Mouse (Mus musculus): Measurements from ENCODE around the gene Degs1.
A peak's percentile ranks its signal among the peaks of the same experiment; 100 is the strongest.
"Not testable (repeated sequence)": the region's sequence is repeated elsewhere in the genome, so short reads cannot be mapped to it uniquely, and the experiment has no call there.

Degs1 gene

GRCm38 (mm10) chr1:182282091-182283075 is at the start of gene Degs1:
Gene Degs1 (minus strand): TSS chr1:182282804.
- DNase-seq (ENCODE audit: low spot score in 2 of 2), result peak; percentile 93 to 94

GRCm38 (mm10) chr1:182325919-182326318 is 43.3 kb upstream of the Degs1 start:
- no peak for DNase-seq (ENCODE audit: low spot score in 2 of 2)

GRCm38 (mm10) chr1:182324552-182324951 is 41.9 kb upstream of the Degs1 start:
- DNase-seq (ENCODE audit: low spot score in 2 of 2), result no peak

DNA sequence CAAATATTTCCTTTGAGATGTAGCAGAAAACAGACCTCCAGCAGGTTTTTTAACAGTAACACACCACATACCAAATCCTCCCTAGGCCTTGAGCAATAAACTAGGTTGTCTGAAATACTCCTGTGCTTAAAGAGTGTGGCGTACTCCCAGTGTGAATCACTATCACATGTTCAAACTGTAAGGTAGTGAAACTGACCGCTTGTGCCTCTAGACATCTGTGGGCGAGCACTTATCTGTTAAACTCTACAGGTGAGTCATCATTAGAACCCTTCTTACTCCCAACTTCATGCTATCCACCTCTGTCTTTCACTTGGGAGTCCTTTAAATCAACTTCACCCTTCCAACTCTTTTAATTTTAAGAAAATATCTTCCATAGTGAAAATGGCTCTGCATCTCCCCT is 40.5 kb upstream of the Degs1 start:
- no peak for DNase-seq (ENCODE audit: low spot score in 2 of 2)

DNA sequence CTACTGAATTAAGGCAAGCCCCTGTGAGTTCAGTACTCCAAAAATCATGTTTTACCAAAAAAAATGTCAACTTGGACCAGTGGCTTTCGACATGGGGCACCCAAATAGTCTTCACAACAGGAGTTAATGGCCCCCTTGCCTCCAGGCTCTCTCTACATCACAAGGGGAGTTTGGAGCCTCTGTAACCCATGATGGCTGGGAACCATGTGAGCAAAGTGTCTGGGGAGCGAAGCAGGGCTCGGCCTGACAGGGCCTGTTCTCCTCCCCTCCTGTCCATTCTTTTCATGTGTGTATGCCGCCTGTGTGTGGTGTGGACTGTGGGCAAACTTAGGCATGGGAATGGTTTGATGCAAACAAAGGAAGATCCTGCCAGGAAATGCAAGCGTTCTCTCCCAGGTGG is 31.6 kb upstream of the Degs1 start:
- no peak for DNase-seq (ENCODE audit: low spot score in 2 of 2)

DNA sequence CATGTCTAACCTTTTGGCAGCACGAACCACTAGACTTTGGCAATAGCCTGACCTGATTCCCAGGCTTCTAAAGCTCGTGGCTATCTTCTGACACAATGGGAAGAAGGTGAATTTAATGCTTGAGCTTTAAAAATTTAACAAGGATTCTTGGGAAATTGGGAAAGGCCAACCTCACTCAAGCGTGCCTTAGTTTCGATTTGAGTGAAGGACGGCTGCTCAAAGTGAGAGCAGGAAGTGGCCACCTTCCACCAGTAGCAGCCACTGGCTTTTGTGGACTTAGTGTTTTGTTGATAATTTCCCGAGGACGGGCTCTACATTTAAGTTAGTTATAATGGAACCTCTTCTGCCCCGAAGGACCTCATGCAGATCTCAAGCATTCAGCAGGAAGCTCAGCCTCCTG is 30.6 kb upstream of the Degs1 start:
- no peak for DNase-seq (ENCODE audit: low spot score in 2 of 2)

GRCm38 (mm10) chr1:182311376-182311775 is 28.8 kb upstream of the Degs1 start:
- DNase-seq (ENCODE audit: low spot score in 2 of 2), result no peak

- no peak for DNase-seq (ENCODE audit: low spot score in 2 of 2)
These were observed 27.7 kb upstream of the Degs1 start for GRCm38 (mm10) chr1:182310316-182310715.

DNA sequence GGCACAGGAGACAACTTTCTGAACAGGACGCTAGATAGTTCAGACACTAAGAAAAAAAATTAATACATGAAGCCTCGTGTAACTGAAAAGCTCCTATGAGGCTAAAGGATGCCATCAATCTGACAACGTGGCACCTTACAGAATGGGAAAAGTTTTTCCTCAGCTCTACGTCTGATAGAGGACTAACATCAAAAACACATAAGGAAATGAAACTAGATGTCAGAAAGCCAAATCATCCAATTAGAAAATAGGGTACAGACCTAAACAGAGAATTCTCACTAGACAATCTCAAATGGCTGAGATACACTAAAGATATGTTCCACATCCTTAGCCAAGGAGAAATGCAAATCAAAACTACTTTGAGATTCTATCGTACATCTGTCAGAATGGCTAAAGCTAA is 26.8 kb upstream of the Degs1 start:
- DNase-seq (ENCODE audit: low spot score in 2 of 2), result no peak

- no peak for DNase-seq (ENCODE audit: low spot score in 2 of 2)
These were observed 20.3 kb upstream of the Degs1 start for GRCm38 (mm10) chr1:182302916-182303315.

GRCm38 (mm10) chr1:182302176-182302870 is 19.7 kb upstream of the Degs1 start:
- no peak for DNase-seq (ENCODE audit: low spot score in 2 of 2)

- DNase-seq (ENCODE audit: low spot score in 2 of 2), result no peak
These were observed 15.2 kb upstream of the Degs1 start for GRCm38 (mm10) chr1:182297821-182298220.

GRCm38 (mm10) chr1:182297246-182297645 is 14.6 kb upstream of the Degs1 start:
- DNase-seq (ENCODE audit: low spot score in 2 of 2), result no peak

DNA sequence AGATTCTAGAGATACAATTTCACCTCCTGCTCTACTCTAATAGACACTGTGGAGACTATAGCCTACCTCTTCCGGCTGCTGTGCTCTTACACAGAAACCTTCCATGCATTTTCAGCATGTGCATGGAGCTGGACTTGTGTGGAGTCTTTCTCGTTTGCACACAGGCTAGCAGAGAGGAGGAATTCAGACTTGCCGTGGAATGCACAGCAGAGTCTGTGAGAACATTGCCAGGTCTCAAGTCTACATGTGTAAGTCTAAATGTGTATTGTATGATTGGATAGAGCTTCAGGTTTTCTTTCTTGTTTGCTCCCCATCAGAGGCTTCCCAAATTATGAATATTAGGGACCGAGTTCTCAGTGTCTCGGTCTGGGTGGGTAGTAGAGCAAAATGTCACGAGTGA is 14.2 kb upstream of the Degs1 start:
- DNase-seq (ENCODE audit: low spot score in 2 of 2), result no peak

DNA sequence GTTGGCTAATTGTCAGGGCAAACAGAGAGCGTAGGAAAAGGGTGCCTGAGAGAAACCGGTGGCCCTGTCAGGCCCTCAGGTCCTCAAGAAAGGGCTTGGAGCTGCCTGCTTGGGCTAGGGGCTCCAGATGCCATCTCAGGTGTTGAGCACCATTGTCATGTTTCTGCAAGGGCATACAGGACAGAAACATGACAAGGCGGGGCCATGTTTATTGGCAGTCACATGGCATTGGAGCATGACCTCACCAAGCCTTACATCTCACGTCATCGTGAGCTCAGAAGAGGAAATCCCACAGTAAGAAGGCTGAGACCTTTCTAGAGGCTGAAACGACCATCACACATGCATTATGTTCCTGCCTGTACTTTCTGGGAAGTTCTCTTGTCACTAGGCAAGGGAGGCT is 13.5 kb upstream of the Degs1 start:
- DNase-seq (ENCODE audit: low spot score in 2 of 2), result no peak

GRCm38 (mm10) chr1:182292291-182292690 is 9.7 kb upstream of the Degs1 start:
- DNase-seq (ENCODE audit: low spot score in 2 of 2), result no peak

- not testable (repeated sequence) for DNase-seq (ENCODE audit: low spot score in 2 of 2)
These were observed 8.1 kb upstream of the Degs1 start for GRCm38 (mm10) chr1:182290741-182291140.

GRCm38 (mm10) chr1:182289781-182290180 is 7.2 kb upstream of the Degs1 start:
- DNase-seq (ENCODE audit: low spot score in 2 of 2), result no peak

DNA sequence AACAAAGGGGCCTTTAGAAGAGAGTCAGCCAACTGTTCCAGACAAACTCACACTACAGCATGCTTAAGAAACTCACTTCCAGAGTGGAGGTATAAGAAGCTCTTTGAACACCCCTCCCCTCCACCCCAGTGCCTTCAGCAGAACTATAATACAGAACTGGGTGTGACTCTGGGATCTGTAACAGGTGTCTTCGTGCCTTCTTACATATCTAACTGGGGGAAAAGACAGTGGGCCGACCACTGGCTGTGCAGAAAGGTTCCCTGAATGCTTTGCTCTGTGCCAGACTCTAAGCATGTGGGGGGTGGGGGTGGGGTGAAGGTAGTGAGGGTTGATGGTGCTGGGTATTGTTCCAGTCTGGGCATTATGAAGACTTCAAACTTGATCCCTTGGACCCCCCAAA is 6.0 kb upstream of the Degs1 start:
- no peak for DNase-seq (ENCODE audit: low spot score in 2 of 2)

DNA sequence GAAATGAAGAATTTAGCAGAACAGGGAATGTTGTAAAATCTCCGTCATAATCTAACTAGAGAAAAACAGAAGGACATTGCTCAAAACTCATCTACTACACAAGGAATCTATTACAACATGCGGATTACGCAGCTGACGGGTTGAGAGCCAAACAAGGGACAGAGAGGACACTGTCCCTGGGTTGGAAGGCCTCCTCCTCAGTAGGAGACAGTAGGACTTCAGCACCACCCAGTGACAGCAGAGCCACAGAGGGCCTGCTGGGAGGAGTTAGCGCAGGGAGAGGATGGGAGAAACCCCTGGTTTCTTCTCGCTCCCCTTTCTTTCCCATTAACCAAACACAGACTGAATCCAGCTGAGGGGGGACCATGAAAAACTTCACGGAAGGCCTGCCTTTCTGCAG is 5.2 kb upstream of the Degs1 start:
- DNase-seq (ENCODE audit: low spot score in 2 of 2), result no peak

GRCm38 (mm10) chr1:182284795-182285194 is 2.2 kb upstream of the Degs1 start:
- no peak for DNase-seq (ENCODE audit: low spot score in 2 of 2)

DNA sequence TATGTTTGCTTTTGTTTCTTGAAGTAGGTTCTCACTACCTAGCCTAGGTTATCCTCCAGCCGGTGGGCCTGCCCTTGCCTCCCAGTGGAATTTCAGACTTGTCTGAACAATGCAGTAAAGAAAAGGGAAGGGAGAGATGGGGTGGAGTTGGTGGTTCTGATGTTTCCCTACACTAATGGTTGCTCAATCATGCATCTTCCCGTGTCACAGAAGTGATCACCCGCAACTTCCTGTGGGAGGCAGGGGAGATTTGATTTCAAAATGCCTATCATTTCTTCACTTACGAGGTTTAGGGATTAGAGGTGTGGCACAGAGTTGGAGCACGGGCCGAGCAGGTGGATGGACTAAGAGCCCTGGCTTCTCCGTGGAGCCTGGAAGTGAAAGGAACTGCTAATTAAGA is 627 bp upstream of the Degs1 start:
- no peak for DNase-seq (ENCODE audit: low spot score in 2 of 2)

DNA sequence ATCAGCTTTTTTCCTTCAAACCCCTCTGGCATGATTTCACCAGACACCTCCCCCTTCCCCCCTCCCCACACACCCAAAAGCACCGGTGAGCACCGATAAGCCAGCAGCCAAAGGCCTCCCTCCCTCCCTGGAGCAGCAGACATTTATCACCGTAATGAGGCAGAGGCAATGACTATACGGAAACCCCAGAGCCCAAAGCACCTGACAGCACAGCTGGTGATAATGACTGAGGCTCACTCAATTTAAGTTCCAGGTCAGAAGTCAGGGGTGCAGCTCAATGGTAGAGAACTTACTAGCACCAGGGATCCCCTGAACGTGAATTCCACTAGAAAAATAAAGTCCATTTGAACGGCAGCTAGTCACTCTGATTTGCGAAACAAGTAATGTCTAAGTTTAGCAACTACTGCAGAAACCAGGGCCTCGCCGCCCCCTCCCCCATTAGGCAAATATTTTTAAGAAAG is 1.3 kb downstream of the Degs1 start:
- DNase-seq (ENCODE audit: low spot score in 2 of 2), result no peak
